In the genomic region with DNA sequence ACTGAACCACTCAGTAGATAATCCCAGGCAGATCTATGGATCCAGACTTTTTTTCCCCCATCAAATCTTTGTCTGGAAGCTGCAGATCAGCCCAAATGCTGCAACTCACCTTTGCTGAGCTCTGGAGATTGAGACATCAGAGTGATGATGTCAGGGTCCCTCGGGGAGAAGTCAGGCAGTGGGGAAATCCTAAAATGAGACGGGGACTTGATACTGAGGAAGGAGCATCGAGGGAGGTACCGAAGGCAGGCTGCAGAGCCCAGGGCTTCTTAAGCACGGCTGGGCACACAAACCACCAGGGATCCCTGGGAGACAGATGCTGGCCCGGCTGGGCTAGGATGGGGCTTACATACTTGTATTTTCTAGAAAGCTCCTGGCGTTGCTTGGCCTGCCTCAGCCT, we compare ENCODE assay signal across 27 mouse cellular contexts.
"Had no signal": no experiment of that assay in that cellular context is flagged by ENCODE, and none has a peak within 500 bp of the region (broad histone marks: within the 10 kb centered on the region; RNA-seq: fewer than 3 reads in every experiment).

No protein-coding gene starts in this region.

- H3K4me2 ChIP-seq: heart, embryonic 11.5 days; heart, embryonic 13.5 days; heart, embryonic 15.5 days; hindbrain, embryonic 13.5 days; hindbrain, embryonic 15.5 days; kidney, embryonic 15.5 days; limb, embryonic 12.5 days; liver, embryonic 11.5 days had no signal

- DNase-seq: gastrocnemius, adult 2 months; gastrocnemius, postnatal 10 days; gastrocnemius, postnatal 25 days; heart, adult 2 months; heart, postnatal 14 days; heart, postnatal 36 days; kidney, adult 11 months; kidney, adult 2 months; kidney, adult 9 months; kidney, postnatal 14 days; kidney, postnatal 36 days; layer of hippocampus, adult 9-11 months; layer of hippocampus, postnatal 36 days; left cerebral cortex, postnatal 4 days; liver had no signal

- H3K36me3 ChIP-seq: heart, embryonic 13.5 days; heart, embryonic 15.5 days; hindbrain, embryonic 13.5 days; hindbrain, embryonic 15.5 days; kidney, embryonic 15.5 days; limb, embryonic 12.5 days had no signal

- ATAC-seq: hindbrain, postnatal 0 days; intestine, embryonic 16.5 days had no signal

- H3K27ac ChIP-seq: gastrocnemius, adult 2 months; heart, adult 2 months; heart, embryonic 13.5 days; heart, embryonic 15.5 days; hindbrain, embryonic 13.5 days; hindbrain, embryonic 15.5 days; hindbrain, postnatal 0 days; kidney, embryonic 15.5 days; kidney, postnatal 0 days; limb, embryonic 12.5 days; liver, embryonic 14.5 days had no signal

- H3K9me3 ChIP-seq: heart, embryonic 13.5 days; heart, embryonic 15.5 days; hindbrain, embryonic 13.5 days; hindbrain, embryonic 15.5 days; kidney, embryonic 15.5 days; limb, embryonic 12.5 days had no signal

- H3K4me1 ChIP-seq: heart, embryonic 13.5 days; heart, embryonic 15.5 days; hindbrain, embryonic 13.5 days; hindbrain, embryonic 15.5 days; kidney, embryonic 15.5 days; limb, embryonic 12.5 days had no signal

- H3K27me3 ChIP-seq: heart, embryonic 13.5 days; heart, embryonic 15.5 days; hindbrain, embryonic 13.5 days; hindbrain, embryonic 15.5 days; kidney, embryonic 15.5 days; limb, embryonic 12.5 days had no signal

- H3K9ac ChIP-seq: heart, embryonic 13.5 days; heart, embryonic 15.5 days; hindbrain, embryonic 13.5 days; hindbrain, embryonic 15.5 days; kidney, embryonic 15.5 days; limb, embryonic 12.5 days; liver, embryonic 14.5 days had no signal

- H3K4me3 ChIP-seq: gastrocnemius, adult 2 months; heart, adult 2 months; heart, embryonic 13.5 days; heart, embryonic 15.5 days; hindbrain, embryonic 13.5 days; hindbrain, embryonic 15.5 days; kidney, embryonic 15.5 days; limb, embryonic 12.5 days had no signal
